In the genomic region with DNA sequence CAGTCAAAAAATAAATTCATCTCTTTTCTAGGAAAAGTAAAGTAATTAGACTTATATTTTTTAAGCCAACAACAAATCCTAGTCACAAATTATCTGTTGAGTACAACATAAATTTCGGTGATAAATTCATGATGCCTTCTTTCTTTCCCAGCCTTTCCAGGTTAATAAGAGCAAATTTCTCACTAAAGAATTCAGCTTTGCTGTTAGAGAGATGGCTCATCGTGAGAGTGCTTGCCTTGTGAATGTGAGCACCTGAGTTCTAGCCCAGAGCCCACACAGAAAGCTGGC, we compare ENCODE assay signal across 20 mouse cellular contexts.
DNase-seq lines count a peak whose midpoint lies in the region; ATAC-seq lines count a peak whose summit lies in the region.
"Had no signal": no experiment of that assay in that cellular context is flagged by ENCODE, and none has a peak within 500 bp of the region (broad histone marks: within the 10 kb centered on the region; RNA-seq: fewer than 3 reads in every experiment).

No protein-coding gene starts in this region.

- H3K9ac ChIP-seq in limb, embryonic 12.5 days (replicated peaks), result no peak overlapping the region
- H3K9ac ChIP-seq in limb, embryonic 13.5 days, result no peak overlapping the region
- H3K9ac ChIP-seq: embryonic facial prominence, embryonic 13.5 days; embryonic facial prominence, embryonic 15.5 days; forebrain, embryonic 13.5 days; forebrain, embryonic 15.5 days; forebrain, postnatal 0 days had no signal

- no peak for ATAC-seq in limb, embryonic 12.5 days (ENCODE audit: insufficient number of reproducible peaks, insufficient read depth, low FRiP score, low TSS enrichment, low read depth)
- no peak for ATAC-seq in limb, embryonic 13.5 days (ENCODE audit: low FRiP score, low read depth)
- ATAC-seq: forebrain, embryonic 13.5 days; forebrain, embryonic 15.5 days; forebrain, postnatal 0 days had no signal

- 48% methylated on average over 2 of the region's 2 CpGs for WGBS in limb, embryonic 12.5 days
- 76% methylated on average over 2 of the region's 2 CpGs for WGBS in limb, embryonic 10.5 days
- 45% methylated on average over 2 of the region's 2 CpGs for WGBS in limb, embryonic 13.5 days

- H3K4me2 ChIP-seq in limb, embryonic 12.5 days, result no peak overlapping the region
- no peak overlapping the region for H3K4me2 ChIP-seq in limb, embryonic 13.5 days (replicated peaks)
- H3K4me2 ChIP-seq: embryonic facial prominence, embryonic 13.5 days; embryonic facial prominence, embryonic 15.5 days; forebrain, embryonic 13.5 days; forebrain, embryonic 15.5 days had no signal

- H3K4me3 ChIP-seq in limb, embryonic 12.5 days (replicated peaks), result no peak overlapping the region
- no peak overlapping the region for H3K4me3 ChIP-seq in limb, embryonic 10.5 days
- no peak overlapping the region for H3K4me3 ChIP-seq in limb, embryonic 13.5 days
- H3K4me3 ChIP-seq: embryonic facial prominence, embryonic 13.5 days; embryonic facial prominence, embryonic 15.5 days; erythroblast, embryonic 14.5 days; forebrain, embryonic 13.5 days; forebrain, embryonic 15.5 days had no signal

- H3K27ac ChIP-seq in limb, embryonic 12.5 days, result peak overlapping the region; percentile 78
- no peak overlapping the region for H3K27ac ChIP-seq in limb, embryonic 10.5 days
- peak overlapping the region; percentile 66; the same call in 1 of the 2 replicates for H3K27ac ChIP-seq in limb, embryonic 13.5 days
- H3K27ac ChIP-seq: embryonic facial prominence, embryonic 13.5 days; embryonic facial prominence, embryonic 15.5 days; forebrain, embryonic 13.5 days; forebrain, embryonic 15.5 days had no signal

- H3K36me3 ChIP-seq in limb, embryonic 12.5 days, result no peaks in the 10 kb centered on the region
- H3K36me3 ChIP-seq in limb, embryonic 10.5 days, result no peaks in the 10 kb centered on the region
- H3K36me3 ChIP-seq in limb, embryonic 13.5 days, result no peaks in the 10 kb centered on the region
- H3K36me3 ChIP-seq: embryonic facial prominence, embryonic 13.5 days; embryonic facial prominence, embryonic 15.5 days; forebrain, embryonic 15.5 days had no signal

- no peak for DNase-seq in limb, embryonic 10.5 days (ENCODE audit: low spot score)
- peak; percentile 60 for DNase-seq in hindlimb bud, embryonic 11.5 days (ENCODE audit: extremely low spot score, low read depth, low spot score)
- DNase-seq in gastrocnemius, postnatal 10 days, result no peak
- DNase-seq: adrenal gland, adult 2 months; adrenal gland, postnatal 10 days; adrenal gland, postnatal 25 days; cerebellum, adult 11 months; cerebellum, adult 18-20 months; cerebellum, adult 8-10 months; cerebellum, adult 9-11 months; cerebellum, postnatal 14 days; cerebellum, postnatal 36 days; forebrain, postnatal 0 days had no signal

- peaks cover 22% of the 10 kb centered on the region for H3K4me1 ChIP-seq in limb, embryonic 12.5 days (replicated peaks)
- H3K4me1 ChIP-seq in limb, embryonic 10.5 days, result peaks cover 32% of the 10 kb centered on the region
- H3K4me1 ChIP-seq in limb, embryonic 13.5 days, result peaks cover 26% of the 10 kb centered on the region
- H3K4me1 ChIP-seq: embryonic facial prominence, embryonic 13.5 days had no signal

- H3K27me3 ChIP-seq in limb, embryonic 12.5 days, result no peaks in the 10 kb centered on the region
- peaks cover 10% of the 10 kb centered on the region; the same call in 1 of the 2 replicates for H3K27me3 ChIP-seq in limb, embryonic 10.5 days (ENCODE audit: low read depth, poor library complexity, severe bottlenecking)
- H3K27me3 ChIP-seq in limb, embryonic 13.5 days, result no peaks in the 10 kb centered on the region
- H3K27me3 ChIP-seq: embryonic facial prominence, embryonic 13.5 days; embryonic facial prominence, embryonic 15.5 days; forebrain, embryonic 13.5 days; forebrain, embryonic 15.5 days had no signal

- H3K9me3 ChIP-seq in limb, embryonic 12.5 days, result no peaks in the 10 kb centered on the region
- H3K9me3 ChIP-seq in limb, embryonic 10.5 days (replicated peaks), result no peaks in the 10 kb centered on the region
- no peaks in the 10 kb centered on the region for H3K9me3 ChIP-seq in limb, embryonic 13.5 days
- H3K9me3 ChIP-seq: embryonic facial prominence, embryonic 13.5 days; embryonic facial prominence, embryonic 15.5 days; forebrain, embryonic 13.5 days; forebrain, embryonic 15.5 days had no signal
